8 mouse cellular contexts compared by ENCODE assay signal in genomic region chrX:12155842-12156291, GRCm38 (mm10). TPM values are rescaled to one million over a fixed set of nuclear protein-coding genes. Genes with fewer than 3 reads are reported as not detected.
DNase-seq lines count a peak whose midpoint lies in the region; ATAC-seq and TF ChIP-seq lines count a peak whose summit lies in the region.

No protein-coding gene starts in this region.

- no peak for DNase-seq in kidney, adult 9 months
- peak; percentile 54 to 59 for DNase-seq in heart, adult 18-20 months
- peak; percentile 43 for DNase-seq in lung, postnatal 14 days

- H3K4me2 ChIP-seq in kidney, embryonic 14.5 days (replicated peaks; ENCODE audit: low read depth, low read length) = peak overlapping the region; percentile 45
- peak overlapping the region; percentile 54 for H3K4me2 ChIP-seq in intestine, postnatal 0 days (replicated peaks; ENCODE audit: low read depth)
- peak overlapping the region; percentile 59 for H3K4me2 ChIP-seq in stomach, embryonic 16.5 days (ENCODE audit: low read depth, low read length)

- H3K27ac ChIP-seq in kidney, embryonic 14.5 days (ENCODE audit: low read depth, low read length) = no peak overlapping the region
- no peak overlapping the region for H3K27ac ChIP-seq in bone marrow macrophage, adult 2 months (ENCODE audit: insufficient read depth, low read depth, low read length)
- no peak overlapping the region for H3K27ac ChIP-seq in intestine, postnatal 0 days (ENCODE audit: low read depth, low read length)
- H3K27ac ChIP-seq in stomach, embryonic 16.5 days (ENCODE audit: low read length) = peak overlapping the region; percentile 23; the same call in 1 of the 2 replicates

- H3K27me3 ChIP-seq in kidney, embryonic 14.5 days (ENCODE audit: control insufficient read depth, insufficient read depth, low read length) = peaks cover 33% of the 10 kb centered on the region
- peaks cover 21% of the 10 kb centered on the region; the same call in 1 of the 2 replicates for H3K27me3 ChIP-seq in intestine, postnatal 0 days (replicated peaks; ENCODE audit: control insufficient read depth, insufficient read depth, low read length)
- peaks cover 54% of the 10 kb centered on the region for H3K27me3 ChIP-seq in stomach, embryonic 16.5 days (ENCODE audit: control insufficient read depth, insufficient read depth, low read length)

- peak overlapping the region; percentile 37; the same call in 1 of the 2 replicates for H3K9ac ChIP-seq in kidney, embryonic 14.5 days (ENCODE audit: low read depth, low read length)
- H3K9ac ChIP-seq in intestine, postnatal 0 days (ENCODE audit: low read depth, low read length) = no peak overlapping the region
- peak overlapping the region; percentile 63 for H3K9ac ChIP-seq in stomach, embryonic 16.5 days (ENCODE audit: low read length)

- no peaks in the 10 kb centered on the region for H3K9me3 ChIP-seq in kidney, embryonic 14.5 days (ENCODE audit: control insufficient read depth, low read length)
- no peaks in the 10 kb centered on the region for H3K9me3 ChIP-seq in intestine, postnatal 0 days (ENCODE audit: control insufficient read depth)
- no peaks in the 10 kb centered on the region for H3K9me3 ChIP-seq in stomach, embryonic 16.5 days (replicated peaks; ENCODE audit: control insufficient read depth, low read length)

- 6% methylated on average over 30 of the region's 30 CpGs for WGBS in kidney, embryonic 14.5 days
- 17% methylated on average over 30 of the region's 30 CpGs for WGBS in intestine, postnatal 0 days
- WGBS in stomach, embryonic 16.5 days = 7% methylated on average over 29 of the region's 30 CpGs

- no peak for ATAC-seq in kidney, embryonic 14.5 days (ENCODE audit: low FRiP score, low TSS enrichment)
- ATAC-seq in intestine, postnatal 0 days = no peak
- no peak for ATAC-seq in stomach, embryonic 16.5 days (ENCODE audit: insufficient read depth, low FRiP score)
- ATAC-seq in activated CD4-positive, CD25-positive, alpha-beta regulatory T cell, adult 4 months = no peak

- TF ChIP-seq CTCF in bone marrow macrophage, adult 2 months (IDR thresholded peaks at IDR 0.05; ENCODE audit: low read depth, low read length) = no peak
- peak; percentile 46 for TF ChIP-seq CTCF in intestine, postnatal 0 days (IDR thresholded peaks at IDR 0.05; ENCODE audit: low read depth)

- TF ChIP-seq POLR2A in bone marrow macrophage, adult 2 months (IDR thresholded peaks at IDR 0.05; ENCODE audit: borderline replicate concordance, low read depth, low read length) = no peak

- H3K4me3 ChIP-seq in kidney, embryonic 14.5 days (ENCODE audit: low read length) = peak overlapping the region; percentile 21
- H3K4me3 ChIP-seq in bone marrow macrophage, adult 2 months (ENCODE audit: insufficient read depth, low read length) = peak overlapping the region; percentile 47
- H3K4me3 ChIP-seq in intestine, postnatal 0 days (ENCODE audit: low read depth, low read length) = peak overlapping the region; percentile 17; the same call in 1 of the 2 replicates
- H3K4me3 ChIP-seq in stomach, embryonic 16.5 days (replicated peaks; ENCODE audit: low read length) = peak overlapping the region; percentile 33

- H3K36me3 ChIP-seq in kidney, embryonic 14.5 days (ENCODE audit: control insufficient read depth, insufficient read depth, low read length) = no peaks in the 10 kb centered on the region
- H3K36me3 ChIP-seq in intestine, postnatal 0 days (ENCODE audit: control insufficient read depth, insufficient read depth) = no peaks in the 10 kb centered on the region
- H3K36me3 ChIP-seq in stomach, embryonic 16.5 days (ENCODE audit: control insufficient read depth, insufficient read depth, low read length) = no peaks in the 10 kb centered on the region

- H3K4me1 ChIP-seq in kidney, embryonic 14.5 days (ENCODE audit: control insufficient read depth, insufficient read depth, low read length) = peaks cover 21% of the 10 kb centered on the region
- H3K4me1 ChIP-seq in bone marrow macrophage, adult 2 months (ENCODE audit: control insufficient read depth, insufficient read depth, low read length) = peaks cover 7% of the 10 kb centered on the region
- no peaks in the 10 kb centered on the region for H3K4me1 ChIP-seq in intestine, postnatal 0 days (replicated peaks; ENCODE audit: control insufficient read depth, insufficient read depth, low read length)
- H3K4me1 ChIP-seq in stomach, embryonic 16.5 days (ENCODE audit: control insufficient read depth, insufficient read depth, low read length) = peaks cover 5% of the 10 kb centered on the region; the same call in 1 of the 2 replicates

RNA-seq across cellular contexts. Expression of gene Bcor, which starts 4.3 kb away (rescaled TPM):
- 16.3 and 24.1 TPM in 2 replicates for polyA plus RNA-seq in kidney, embryonic 14.5 days (2014; fragmentation: Nextera tagmentation; extraction: Ambion mirVana)
- 9.8 and 11.4 TPM in 2 replicates for polyA plus RNA-seq in bone marrow macrophage, adult 2 months (2012; ENCODE audit: insufficient read depth, insufficient read length, missing spikeins)
- 10 to 100 TPM; 16.7 to 20.5 TPM for total RNA-seq in heart, adult 18-20 months (2021)
- 4.2 and 4.8 TPM in 2 replicates for polyA plus RNA-seq in intestine, postnatal 0 days (2015; fragmentation: Nextera tagmentation; extraction: Ambion mirVana)
- polyA plus RNA-seq in stomach, embryonic 16.5 days (2015; fragmentation: Nextera tagmentation; extraction: Ambion mirVana) = 11.1 and 13.9 TPM in 2 replicates
- polyA plus RNA-seq in activated CD4-positive, CD25-positive, alpha-beta regulatory T cell, adult 4 months (2017; shearing (Covaris generic)) = 10 to 100 TPM; 21.6 to 23.6 TPM
